Mouse (Mus musculus): ENCODE measurements around the gene Tmem135.

DNA sequence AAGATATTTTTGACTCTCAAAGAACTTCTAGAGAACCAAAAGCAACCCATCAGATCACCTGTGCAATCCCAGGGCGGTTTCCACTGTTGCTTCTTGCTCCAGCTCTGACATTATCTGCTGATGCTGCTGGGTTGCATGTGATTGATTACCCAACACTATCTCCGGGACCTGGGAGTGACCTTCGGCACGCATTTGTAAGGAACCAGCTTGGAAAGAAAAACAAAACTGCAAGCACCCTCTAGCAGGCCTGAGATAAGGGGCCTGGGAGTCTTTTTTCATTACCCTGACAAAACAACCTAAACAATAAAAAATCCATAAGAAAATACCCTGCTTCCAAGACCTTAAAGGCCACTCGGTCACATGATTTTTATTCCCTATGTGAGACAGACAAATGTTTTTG, 19.2 kb upstream of the Tmem135 start:
- TF ChIP-seq POLR2A (IDR thresholded peaks at IDR 0.05; ENCODE audit: extremely low read depth, insufficient read depth, low read length) (no peak), CTCF (IDR thresholded peaks at IDR 0.05; ENCODE audit: extremely low read depth, insufficient read depth, low read length) (no peak)
